Mouse (Mus musculus): ENCODE measurements at regions not wholly inside any gene's neighbourhood (a gene's known extent, or its start where the extent isn't known, plus 50 kb on each side); places are given as distances from the start of the nearest gene placed in this dataset.

DNA sequence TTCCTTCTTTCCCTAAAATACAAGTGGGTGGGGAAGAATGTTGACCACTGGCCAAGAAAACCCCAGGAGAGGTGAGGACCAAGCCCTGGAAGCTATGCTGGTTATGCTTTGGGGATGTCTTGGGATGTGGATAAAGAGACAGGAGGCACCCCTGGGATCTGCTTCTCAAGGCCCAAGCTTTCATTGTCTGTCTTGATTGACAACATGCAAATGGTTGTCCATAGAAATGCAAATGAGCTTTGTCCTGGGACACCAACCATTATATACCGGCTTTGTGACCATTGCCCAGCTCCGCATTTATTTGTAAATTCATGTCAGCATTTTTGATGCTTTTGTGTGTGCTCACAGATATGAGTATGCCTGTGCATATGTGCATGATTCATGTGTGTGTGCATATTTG, 174.9 kb downstream of the Bmp7 start:
- no peak for TF ChIP-seq EP300 (IDR thresholded peaks at IDR 0.05; ENCODE audit: insufficient read depth, low read depth, low read length)
- no peak for TF ChIP-seq POLR2A (IDR thresholded peaks at IDR 0.05; ENCODE audit: insufficient read depth, low read depth, low read length)
